Mouse (Mus musculus): ENCODE results near the gene Gstp2. TPM values are rescaled to one million over a fixed set of nuclear protein-coding genes. Genes with fewer than 3 reads are reported as not detected.

Gene Gstp2
- polyA plus RNA-seq, 1 experiment, result 6.7 TPM

Other genes starting within 250 kb of the Gstp2 start
- 35.5 TPM for gene Chka, start 194.2 kb downstream of the Gstp2 start, polyA plus RNA-seq (2012; fragmentation: generic; extraction: Trizol)
- 50.9 TPM for gene Tcirg1, start 138.9 kb downstream of the Gstp2 start, polyA plus RNA-seq (2012; fragmentation: generic; extraction: Trizol)
- gene Ndufs8, start 133.2 kb downstream of the Gstp2 start, polyA plus RNA-seq (2012; fragmentation: generic; extraction: Trizol), result 482 TPM
- gene Aldh3b1, start 116.2 kb downstream of the Gstp2 start, polyA plus RNA-seq (2012; fragmentation: generic; extraction: Trizol), result 51.8 TPM
- 4.0 TPM for gene Unc93b1, start 110.8 kb downstream of the Gstp2 start, polyA plus RNA-seq (2012; fragmentation: generic; extraction: Trizol)
- 1.2 TPM for gene Aldh3b3, start 87.4 kb downstream of the Gstp2 start, polyA plus RNA-seq (2012; fragmentation: generic; extraction: Trizol)
- gene Aldh3b2, start 73.7 kb downstream of the Gstp2 start, polyA plus RNA-seq (2012; fragmentation: generic; extraction: Trizol), result 0.11 TPM
- gene Acy3, start 59.5 kb downstream of the Gstp2 start, polyA plus RNA-seq (2012; fragmentation: generic; extraction: Trizol), result 6.3 TPM
- 0.04 TPM for gene Tbx10, start 53.3 kb downstream of the Gstp2 start, polyA plus RNA-seq (2012; fragmentation: generic; extraction: Trizol)
- 36.9 TPM for gene Nudt8, start 45.4 kb downstream of the Gstp2 start, polyA plus RNA-seq (2012; fragmentation: generic; extraction: Trizol)
- 0.50 TPM for gene Gm49405, start 45.4 kb downstream of the Gstp2 start, polyA plus RNA-seq (2012; fragmentation: generic; extraction: Trizol)
- 2.5 TPM for gene Doc2g, start 42.7 kb downstream of the Gstp2 start, polyA plus RNA-seq (2012; fragmentation: generic; extraction: Trizol)
- gene Ndufv1, start 33.2 kb downstream of the Gstp2 start, polyA plus RNA-seq (2012; fragmentation: generic; extraction: Trizol), result 405 TPM
- 768 TPM for gene Gstp1, start 8.0 kb downstream of the Gstp2 start, polyA plus RNA-seq (2012; fragmentation: generic; extraction: Trizol)
- gene Gstp3, start 13.5 kb upstream of the Gstp2 start, polyA plus RNA-seq (2012; fragmentation: generic; extraction: Trizol), result 0.25 TPM
- not detected for gene Cabp2, start 35.6 kb upstream of the Gstp2 start, polyA plus RNA-seq (2012; fragmentation: generic; extraction: Trizol)
- 148 TPM for gene Cdk2ap2, start 51.2 kb upstream of the Gstp2 start, polyA plus RNA-seq (2012; fragmentation: generic; extraction: Trizol)
- 42.3 TPM for gene Pitpnm1, start 54.0 kb upstream of the Gstp2 start, polyA plus RNA-seq (2012; fragmentation: generic; extraction: Trizol)
- gene Aip, start 79.8 kb upstream of the Gstp2 start, polyA plus RNA-seq (2012; fragmentation: generic; extraction: Trizol), result 250 TPM
- not detected for gene Gpr152, start 93.8 kb upstream of the Gstp2 start, polyA plus RNA-seq (2012; fragmentation: generic; extraction: Trizol)
- 0.10 TPM for gene Cabp4, start 98.0 kb upstream of the Gstp2 start, polyA plus RNA-seq (2012; fragmentation: generic; extraction: Trizol)
- gene Coro1b, start 102.6 kb upstream of the Gstp2 start, polyA plus RNA-seq (2012; fragmentation: generic; extraction: Trizol), result 238 TPM
- gene Ptprcap, start 107.6 kb upstream of the Gstp2 start, polyA plus RNA-seq (2012; fragmentation: generic; extraction: Trizol), result 4.9 TPM
- gene Rps6kb2, start 117.3 kb upstream of the Gstp2 start, polyA plus RNA-seq (2012; fragmentation: generic; extraction: Trizol), result 42.0 TPM
- gene Carns1, start 129.5 kb upstream of the Gstp2 start, polyA plus RNA-seq (2012; fragmentation: generic; extraction: Trizol), result 8.2 TPM
- gene Tbc1d10c, start 145.3 kb upstream of the Gstp2 start, polyA plus RNA-seq (2012; fragmentation: generic; extraction: Trizol), result 0.67 TPM
- gene Ppp1ca, start 146.0 kb upstream of the Gstp2 start, polyA plus RNA-seq (2012; fragmentation: generic; extraction: Trizol), result 702 TPM
- gene Rad9a, start 155.6 kb upstream of the Gstp2 start, polyA plus RNA-seq (2012; fragmentation: generic; extraction: Trizol), result 16.7 TPM
- 11.5 TPM for gene Clcf1, start 168.2 kb upstream of the Gstp2 start, polyA plus RNA-seq (2012; fragmentation: generic; extraction: Trizol)
- gene AC109138.7, start 168.3 kb upstream of the Gstp2 start, polyA plus RNA-seq (2012; fragmentation: generic; extraction: Trizol), result not detected
- gene Pold4, start 185.9 kb upstream of the Gstp2 start, polyA plus RNA-seq (2012; fragmentation: generic; extraction: Trizol), result 166 TPM
- 0.17 TPM for gene Ssh3, start 223.2 kb upstream of the Gstp2 start, polyA plus RNA-seq (2012; fragmentation: generic; extraction: Trizol)
- 1.7 TPM for gene Ankrd13d, start 237.1 kb upstream of the Gstp2 start, polyA plus RNA-seq (2012; fragmentation: generic; extraction: Trizol)

Measured in myocyte (in vitro differentiated cells).